Mouse (Mus musculus) hindbrain, embryonic 14.5 days (tissue): ENCODE measurements around the gene Ghrl. TPM values are rescaled to one million over a fixed set of nuclear protein-coding genes. Genes with fewer than 3 reads are reported as not detected.
"Not testable (repeated sequence)": the region's sequence is repeated elsewhere in the genome, so short reads cannot be mapped to it uniquely, and the experiment has no call there.

Experiments used
- ATAC-seq: fragments of 200-750 bp; cut with Nextera tagmentation; 2 replicates; pipeline ENCODE4 v1.8.0; 2017; ENCODE audit warnings: moderate number of reproducible peaks, mild to moderate bottlenecking, moderate TSS enrichment, moderate library complexity; ENCODE audit not compliant: low FRiP score
- DNase-seq: peaks from one replicate; pipeline ENCODE4 v3.0.0-alpha.2; 2015; ENCODE audit warnings: low spot score
- H3K27ac ChIP-seq: fragments of 300-500 bp; sonication (generic); 2 replicates; pipeline ENCODE4 v1.5.1; 2014; ENCODE audit warnings: mild to moderate bottlenecking, moderate library complexity
- H3K27me3 ChIP-seq: fragments of 300-500 bp; sonication (generic); 2 replicates; pipeline ENCODE4 v1.6.1; 2014; ENCODE audit warnings: mild to moderate bottlenecking, low read length, mixed read lengths; ENCODE audit not compliant: control insufficient read depth, insufficient read depth
- H3K36me3 ChIP-seq: fragments of 300-500 bp; sonication (generic); replicated peaks from 2 replicates; pipeline ENCODE4 v1.6.1; 2014; ENCODE audit not compliant: control insufficient read depth, insufficient read depth
- H3K4me1 ChIP-seq: fragments of 300-500 bp; sonication (generic); replicated peaks from 2 replicates; pipeline ENCODE4 v1.6.1; 2014; ENCODE audit warnings: antibody characterized with exemption, low read length, mixed read lengths; ENCODE audit not compliant: control insufficient read depth, insufficient read depth
- H3K4me2 ChIP-seq: fragments of 300-500 bp; sonication (generic); replicated peaks from 2 replicates; pipeline ENCODE4 v1.6.1; 2014; ENCODE audit warnings: mild to moderate bottlenecking, moderate library complexity
- H3K4me3 ChIP-seq: fragments of 300-500 bp; sonication (generic); replicated peaks from 2 replicates; pipeline ENCODE4 v1.5.1; 2014; ENCODE audit warnings: mild to moderate bottlenecking, low read length
- H3K9ac ChIP-seq: fragments of 300-500 bp; sonication (generic); 2 replicates; pipeline ENCODE4 v1.6.1; 2014
- H3K9me3 ChIP-seq: fragments of 300-500 bp; sonication (generic); 2 replicates; pipeline ENCODE4 v1.6.1; 2016; ENCODE audit warnings: low read length; ENCODE audit not compliant: control insufficient read depth
- WGBS: fragments of 180-500 bp; shearing (Covaris S2); extraction: QIAGEN DNeasy Blood & Tissue Kit; methylation state at CpG from one replicate; pipeline ENCODE4 v1.1.7; 2014; 5-methylcytosine and 5-hydroxymethylcytosine counted together
- polyA plus RNA-seq: library from polyadenylated mRNA; unstranded; fragments of >200 nt; fragmentation: Nextera tagmentation; extraction: Ambion mirVana; gene quantifications from 2 replicates; pipeline ENCODE4 v1.2.1, GENCODE M21; 2014

The Ghrl gene
- polyA plus RNA-seq, 1 experiment from 2014 or later = 1.2 TPM

DNA sequence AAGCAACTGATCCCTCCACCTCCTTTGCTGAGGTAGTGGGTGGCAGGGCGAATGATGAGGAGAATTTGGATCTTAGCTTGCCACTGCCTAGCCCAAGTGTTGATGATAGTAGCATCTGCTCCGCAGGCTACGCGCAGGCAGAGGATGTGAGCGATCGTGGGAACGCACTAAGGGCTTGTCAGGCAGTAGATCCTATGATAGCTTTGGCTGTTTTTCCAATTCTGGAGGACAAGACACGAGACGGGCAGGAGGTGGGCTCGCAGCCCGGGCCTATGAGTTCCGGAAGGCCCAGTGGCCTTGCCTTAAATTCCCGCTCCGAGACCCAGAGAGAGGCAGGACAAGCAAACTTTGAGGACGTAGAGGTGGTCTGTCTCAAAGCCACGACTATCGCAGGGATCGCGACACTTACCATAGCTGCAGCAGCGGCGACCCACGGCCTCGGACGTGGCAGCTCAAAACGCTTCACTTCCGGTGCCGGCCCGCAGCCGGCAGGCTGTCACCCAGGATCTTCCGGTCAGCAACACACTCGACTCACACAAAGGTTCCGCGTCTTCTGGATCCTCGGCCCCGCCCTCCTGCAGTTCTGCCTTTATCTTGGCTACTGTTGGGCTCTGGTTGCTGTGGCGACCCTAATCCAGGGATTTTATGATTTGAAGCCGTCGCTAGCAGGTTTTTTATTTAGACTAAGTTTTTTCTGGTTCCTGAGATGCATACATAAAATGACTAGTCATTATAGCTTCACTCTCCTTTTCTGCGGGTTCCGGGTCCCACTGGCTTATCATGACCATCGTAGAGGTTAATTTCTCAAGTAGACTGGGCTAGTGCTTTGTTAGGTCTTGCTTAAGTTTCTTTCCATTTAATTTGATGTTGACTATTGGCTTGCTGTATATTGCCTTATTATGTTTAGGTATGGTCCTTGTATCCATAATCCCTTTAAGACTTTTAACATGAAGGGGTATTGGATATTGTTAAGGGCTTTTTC, 20.8 kb upstream of the Ghrl start, which contains the start of gene Sec13:
Sec13 (minus strand) TSS at position 508 of the 982 bp plus-strand sequence.
- H3K9ac ChIP-seq = peak within 1 kb of the TSS; percentile 86
- H3K36me3 ChIP-seq = peaks cover 28% of the 10 kb centered on the region
- H3K4me1 ChIP-seq = peaks cover 10% of the 10 kb centered on the region
- peak within 1 kb of the TSS; percentile 96 for H3K4me2 ChIP-seq
- DNase-seq = peak; percentile 94
- H3K9me3 ChIP-seq = no peaks in the 10 kb centered on the region
- H3K27ac ChIP-seq = peak within 1 kb of the TSS; percentile 78
- peak; percentile 91 for ATAC-seq
- peak within 1 kb of the TSS; percentile 87 for H3K4me3 ChIP-seq
- 7% methylated on average over 41 of the region's 41 CpGs for WGBS
- H3K27me3 ChIP-seq = no peaks in the 10 kb centered on the region

DNA sequence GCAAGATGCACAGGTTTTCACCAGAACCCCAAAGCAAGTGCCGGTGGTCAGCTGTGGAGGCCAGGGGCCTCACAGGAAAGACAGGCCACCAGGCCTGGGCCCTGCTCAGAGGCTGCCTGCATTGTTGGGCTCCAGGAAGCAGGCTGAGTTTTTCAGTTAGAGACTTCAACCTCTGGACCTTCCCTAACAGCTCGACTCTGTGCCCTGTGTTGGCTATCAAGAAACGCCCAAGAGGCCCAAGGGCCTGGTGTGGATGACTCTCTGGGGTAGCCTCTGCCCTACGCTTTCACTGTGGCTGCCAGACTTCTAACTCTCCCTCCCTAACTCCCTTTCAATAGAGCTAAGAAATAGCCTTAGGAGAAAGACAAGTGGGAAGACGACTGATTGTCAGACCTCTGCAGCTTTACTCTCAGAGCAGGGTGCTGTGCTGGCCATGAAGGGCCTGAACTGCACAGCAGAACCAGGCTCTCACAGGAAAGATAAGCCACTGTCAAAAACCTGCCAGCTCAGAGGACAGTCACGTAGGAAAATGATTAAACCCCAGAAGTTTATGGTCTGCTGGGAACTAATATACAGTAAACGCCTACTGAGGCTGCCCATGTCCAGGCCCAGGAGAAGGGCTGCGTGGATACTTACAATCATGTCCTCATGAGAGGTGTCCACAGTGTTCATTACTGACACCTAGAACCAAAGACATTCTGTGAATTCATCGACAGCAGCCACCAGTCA, 17.8 kb upstream of the Ghrl start:
- Histone ChIP-seq H3K9ac (no peak overlapping the region), H3K4me2 (no peak overlapping the region), H3K27ac (no peak overlapping the region), H3K27me3 (no peaks in the 10 kb centered on the region), H3K9me3 (no peaks in the 10 kb centered on the region), H3K4me3 (no peak overlapping the region), H3K4me1 (peaks cover 10% of the 10 kb centered on the region), H3K36me3 (peaks cover 57% of the 10 kb centered on the region)
- no peak for ATAC-seq
- WGBS = 95% methylated on average over 9 of the region's 9 CpGs
- DNase-seq = no peak

DNA sequence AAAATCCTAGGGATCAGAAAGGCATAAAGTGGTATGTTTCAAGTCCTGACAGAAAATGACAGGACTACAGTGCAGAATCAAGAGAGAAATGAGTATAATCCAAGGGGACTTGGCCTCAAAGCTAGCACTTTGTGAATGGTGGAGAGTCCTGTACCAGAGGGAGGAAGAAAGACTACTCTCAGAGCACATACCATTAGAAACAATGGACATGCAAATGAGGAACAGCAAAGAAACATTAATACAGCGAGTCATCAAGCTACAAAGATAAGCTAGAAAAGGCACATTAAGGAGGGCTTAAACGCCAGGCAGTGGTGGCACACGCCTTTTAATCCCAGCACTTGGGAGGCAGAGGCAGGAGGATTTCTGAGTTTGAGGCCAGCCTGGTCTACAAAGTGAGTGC, 11.6 kb upstream of the Ghrl start:
- Histone ChIP-seq H3K4me2 (no peak overlapping the region), H3K27ac (no peak overlapping the region), H3K9me3 (no peaks in the 10 kb centered on the region), H3K4me3 (no peak overlapping the region), H3K4me1 (no peaks in the 10 kb centered on the region), H3K27me3 (no peaks in the 10 kb centered on the region), H3K9ac (no peak overlapping the region), H3K36me3 (peaks cover 99% of the 10 kb centered on the region)
- DNase-seq = no peak
- 93% methylated on average over 3 of the region's 3 CpGs for WGBS
- ATAC-seq = no peak

DNA sequence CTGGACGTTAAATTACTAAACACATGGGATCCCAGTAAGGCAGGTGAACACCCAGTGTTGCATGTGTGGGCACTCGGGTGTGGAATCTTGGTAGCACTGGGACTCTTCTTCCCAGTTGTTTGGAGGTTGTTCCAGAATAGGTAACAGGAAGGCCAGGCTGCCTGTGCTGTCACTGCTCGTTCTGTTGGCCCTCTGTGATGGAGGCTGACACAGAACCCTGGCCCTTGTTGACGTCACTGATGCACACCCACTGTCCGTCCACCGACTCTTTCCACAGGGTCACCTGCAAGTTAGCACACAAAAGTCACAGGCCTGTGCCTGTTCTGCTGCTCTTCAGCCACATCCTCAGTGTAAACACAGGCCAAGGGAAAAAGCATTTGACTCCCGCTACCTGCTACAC, 8.5 kb upstream of the Ghrl start:
- WGBS = 93% methylated on average over 7 of the region's 7 CpGs
- no peaks in the 10 kb centered on the region for H3K27me3 ChIP-seq
- no peak overlapping the region for H3K27ac ChIP-seq
- H3K4me2 ChIP-seq = no peak overlapping the region
- no peaks in the 10 kb centered on the region for H3K9me3 ChIP-seq
- no peaks in the 10 kb centered on the region for H3K4me1 ChIP-seq
- no peak for DNase-seq
- H3K9ac ChIP-seq = no peak overlapping the region
- H3K4me3 ChIP-seq = no peak overlapping the region
- ATAC-seq = no peak
- H3K36me3 ChIP-seq = peaks cover 99% of the 10 kb centered on the region

DNA sequence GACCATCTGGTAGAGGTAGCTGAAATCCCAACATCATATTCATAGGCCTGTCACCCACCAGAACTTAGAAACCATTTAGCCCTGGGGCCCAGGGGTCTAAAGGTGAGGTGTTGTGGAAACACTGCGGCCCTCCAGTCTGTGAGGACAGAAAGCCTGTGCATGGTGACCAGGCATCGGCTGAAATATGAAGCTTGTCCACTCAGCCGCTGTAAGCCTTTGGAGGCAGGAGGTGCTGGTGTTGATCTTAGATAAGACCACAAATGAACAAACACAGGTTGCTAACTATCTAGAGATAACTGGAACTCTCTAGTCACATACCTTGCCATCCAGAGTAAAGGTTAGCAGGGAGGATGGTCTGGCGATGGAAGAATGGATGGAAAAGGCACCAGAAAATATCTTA, 1.4 kb upstream of the Ghrl start:
- Histone ChIP-seq H3K36me3 (peaks cover 87% of the 10 kb centered on the region), H3K9me3 (no peaks in the 10 kb centered on the region), H3K9ac (no peak overlapping the region), H3K27me3 (no peaks in the 10 kb centered on the region), H3K4me3 (no peak overlapping the region), H3K4me2 (no peak overlapping the region), H3K4me1 (no peaks in the 10 kb centered on the region), H3K27ac (no peak overlapping the region)
- DNase-seq (no peak), ATAC-seq (no peak)
- WGBS = 96% methylated on average over 4 of the region's 4 CpGs

DNA sequence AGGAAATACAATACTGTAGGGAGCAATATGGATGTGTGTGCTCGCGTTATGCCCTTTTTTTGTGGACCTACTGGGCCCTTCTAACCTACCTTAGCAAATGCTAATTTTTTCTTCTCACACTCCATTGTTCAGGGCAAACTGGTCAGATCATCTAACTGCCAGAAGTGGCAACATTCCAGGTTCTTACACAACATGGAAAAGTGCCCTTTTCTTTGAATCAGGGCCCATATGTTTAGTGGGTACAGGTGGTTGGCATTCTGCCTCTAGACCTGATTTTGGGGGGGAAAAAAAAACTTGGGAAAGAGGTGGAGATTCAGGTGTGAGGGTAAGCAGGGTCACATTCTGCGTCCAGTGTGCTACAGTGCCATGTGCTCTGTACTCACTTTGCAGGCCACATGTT, 2.1 kb downstream of the Ghrl start:
- WGBS = 97% methylated on average over 3 of the region's 3 CpGs
- ATAC-seq = no peak
- DNase-seq = no peak
- H3K27ac ChIP-seq = no peak overlapping the region
- H3K9ac ChIP-seq = no peak overlapping the region
- no peaks in the 10 kb centered on the region for H3K4me1 ChIP-seq
- no peaks in the 10 kb centered on the region for H3K27me3 ChIP-seq
- no peak overlapping the region for H3K4me2 ChIP-seq
- H3K36me3 ChIP-seq = peaks cover 86% of the 10 kb centered on the region
- H3K4me3 ChIP-seq = no peak overlapping the region
- H3K9me3 ChIP-seq = no peaks in the 10 kb centered on the region

DNA sequence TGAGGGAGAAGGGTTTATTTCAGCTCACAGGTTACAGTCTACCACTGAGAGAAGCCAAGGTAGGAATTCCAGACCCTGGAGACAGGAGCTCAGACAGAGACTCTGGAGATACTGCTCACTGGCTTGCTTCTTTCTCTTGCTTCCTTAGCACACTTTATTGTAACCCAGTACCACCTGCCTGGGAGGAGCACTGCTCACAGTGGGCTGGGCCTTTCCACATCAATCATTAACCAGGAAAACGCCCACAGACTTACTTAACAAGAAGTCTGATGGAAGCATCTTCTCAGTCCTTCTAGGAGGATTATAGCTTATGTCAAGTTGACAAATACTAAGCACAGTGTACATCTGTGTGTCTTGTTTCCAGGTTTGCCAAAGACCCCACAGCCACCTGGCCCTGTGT, 4.9 kb downstream of the Ghrl start:
- ATAC-seq (no peak), DNase-seq (no peak)
- 72% methylated on average over 1 of the region's 1 CpGs for WGBS
- no peaks in the 10 kb centered on the region for H3K4me1 ChIP-seq
- no peak overlapping the region for H3K9ac ChIP-seq
- no peak overlapping the region for H3K4me2 ChIP-seq
- peaks cover 96% of the 10 kb centered on the region for H3K36me3 ChIP-seq
- H3K27ac ChIP-seq = no peak overlapping the region
- H3K27me3 ChIP-seq = no peaks in the 10 kb centered on the region
- no peaks in the 10 kb centered on the region for H3K9me3 ChIP-seq
- no peak overlapping the region for H3K4me3 ChIP-seq

DNA sequence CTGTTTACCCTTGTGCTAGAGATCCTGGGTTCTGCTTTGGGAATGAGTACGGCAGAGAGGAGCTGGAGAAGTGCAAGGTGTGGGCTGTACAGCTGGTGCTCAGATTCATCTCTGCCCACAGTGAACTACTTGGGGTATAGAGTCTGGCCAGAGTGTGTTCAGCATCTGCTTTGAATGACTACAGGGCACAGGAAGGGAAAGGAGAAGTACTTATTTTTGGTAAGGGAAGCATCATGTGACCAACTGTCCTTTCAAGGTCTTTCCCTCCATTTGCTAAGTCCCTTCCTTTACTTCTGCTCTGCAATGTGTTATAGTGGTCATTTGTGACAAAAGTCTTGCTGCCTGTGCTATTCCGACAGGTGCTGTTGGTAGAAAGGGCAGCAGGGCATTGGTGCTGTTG, 5.4 kb downstream of the Ghrl start:
- Histone ChIP-seq H3K4me3 (no peak overlapping the region), H3K4me1 (no peaks in the 10 kb centered on the region), H3K4me2 (no peak overlapping the region), H3K9me3 (no peaks in the 10 kb centered on the region), H3K27ac (no peak overlapping the region), H3K36me3 (peaks cover 96% of the 10 kb centered on the region), H3K27me3 (no peaks in the 10 kb centered on the region), H3K9ac (no peak overlapping the region)
- DNase-seq (no peak), ATAC-seq (no peak)
- 90% methylated on average over 2 of the region's 2 CpGs for WGBS

DNA sequence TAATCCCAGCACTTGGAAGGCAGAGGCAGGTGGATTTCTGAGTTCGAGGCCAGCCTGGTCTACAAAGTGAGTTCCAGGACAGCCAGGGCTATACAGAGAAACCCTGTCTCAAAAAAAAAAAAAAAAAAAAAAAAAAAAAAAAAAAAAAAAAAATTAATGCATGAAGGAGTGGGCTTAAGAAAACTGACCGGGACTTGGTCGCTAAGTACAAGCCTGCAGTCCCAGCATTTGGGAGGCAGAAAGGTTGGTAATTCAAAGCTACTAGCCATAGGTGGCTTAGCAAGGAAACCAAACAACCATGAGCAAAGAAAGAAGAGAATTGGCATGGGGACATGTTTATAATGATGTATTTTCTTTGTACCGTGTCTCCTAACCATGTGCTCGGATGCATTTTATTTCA, 6.3 kb downstream of the Ghrl start:
- DNase-seq, H3K4me1 ChIP-seq, H3K4me2 ChIP-seq, H3K27me3 ChIP-seq, H3K9me3 ChIP-seq, H3K4me3 ChIP-seq, H3K27ac ChIP-seq, ATAC-seq, H3K9ac ChIP-seq: not testable (repeated sequence)
- WGBS = 97% methylated on average over 4 of the region's 5 CpGs
- H3K36me3 ChIP-seq = peaks cover 96% of the 10 kb centered on the region
